Mouse (Mus musculus): ENCODE results near the gene Rab17. TPM values are rescaled to one million over a fixed set of nuclear protein-coding genes. Genes with fewer than 3 reads are reported as not detected.

Gene Rab17
- polyA plus RNA-seq, 2 experiments: 1.8 to 4.2 TPM

DNA sequence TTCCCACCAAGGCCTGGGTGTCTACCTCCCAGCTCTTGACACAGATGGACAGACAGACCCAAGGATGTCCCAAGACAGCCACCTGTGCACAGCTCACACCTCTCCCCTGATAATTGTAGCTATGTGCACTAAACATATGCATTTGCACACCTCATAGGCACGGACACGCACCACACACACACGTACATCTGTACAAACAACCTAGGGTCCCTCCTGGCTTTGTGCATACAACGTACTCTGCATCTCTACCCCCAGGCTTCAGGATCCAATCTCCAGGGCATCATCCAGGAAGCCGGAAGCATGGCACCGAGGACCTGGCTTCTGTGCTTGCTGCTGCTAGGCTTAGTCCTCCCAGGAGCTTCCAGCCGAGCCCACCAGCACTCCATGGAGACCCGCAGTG is 16.7 kb downstream of the Rab17 start, which contains the start of gene Prlh:
Gene Prlh, plus strand, starts transcription at position 301 of the 400 bp plus-strand sequence.
- H3K9me3 ChIP-seq (ENCODE audit: control insufficient read depth, low read length): no peaks in the 10 kb centered on the region
- no peak within 1 kb of the TSS for H3K9ac ChIP-seq (replicated peaks)
- no peak within 1 kb of the TSS for H3K4me3 ChIP-seq (ENCODE audit: insufficient read depth in 1 of 2, low read depth in 2 of 2, low read length in 2 of 2)
- no peaks in the 10 kb centered on the region for H3K36me3 ChIP-seq (replicated peaks; ENCODE audit: control insufficient read depth, insufficient read depth, low read depth)
- no peak within 1 kb of the TSS for H3K27ac ChIP-seq
- no peaks in the 10 kb centered on the region for H3K27me3 ChIP-seq (ENCODE audit: control insufficient read depth, insufficient read depth, low read length)
- peaks cover 0 to 6% of the 10 kb centered on the region in 2 experiments; a peak in 2 of 4 replicates for H3K4me1 ChIP-seq (replicated peaks; ENCODE audit: control insufficient read depth in 2 of 2, insufficient read depth in 2 of 2, low read length in 1 of 2)
- H3K4me2 ChIP-seq (ENCODE audit: low read depth): no peak within 1 kb of the TSS
- DNase-seq (ENCODE audit: low read depth in 3 of 3, low spot score in 3 of 3): no peak
- no peak for ATAC-seq (ENCODE audit: insufficient read depth)
- TF ChIP-seq EP300 (IDR thresholded peaks at IDR 0.05; ENCODE audit: low read depth) (no peak), CTCF (IDR thresholded peaks at IDR 0.05; ENCODE audit: low read depth) (no peak)
- 65% methylated on average over 8 of the region's 8 CpGs for WGBS (ENCODE audit: insufficient replicate concordance)

DNA sequence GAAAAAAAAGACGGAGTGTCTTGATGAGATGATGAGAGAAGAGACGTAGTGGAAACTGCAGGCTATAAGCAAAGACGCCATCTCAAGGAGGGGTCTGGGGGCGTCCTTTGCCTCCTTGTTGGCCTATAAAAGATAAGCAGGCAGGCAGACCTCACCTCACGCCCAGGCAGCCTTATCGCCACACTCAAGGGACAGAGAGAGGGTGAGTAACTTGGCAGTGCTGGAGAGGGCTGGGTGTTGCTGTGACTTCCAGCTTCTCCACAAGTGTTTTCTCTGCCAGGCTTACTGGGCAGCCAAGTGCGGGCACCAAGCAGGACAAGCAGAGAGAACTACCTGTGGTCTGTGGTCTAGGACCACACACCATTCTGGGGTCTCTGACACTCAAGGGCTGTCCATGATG is 17.8 kb downstream of the Rab17 start:
- TF ChIP-seq CTCF (IDR thresholded peaks at IDR 0.05; ENCODE audit: low read depth) (no peak), EP300 (IDR thresholded peaks at IDR 0.05; ENCODE audit: low read depth) (no peak)
- H3K4me2 ChIP-seq (ENCODE audit: low read depth): no peak overlapping the region
- peak in 1 of 3 experiments; percentile 18 for DNase-seq (ENCODE audit: low read depth in 3 of 3, low spot score in 3 of 3)
- no peak overlapping the region for H3K27ac ChIP-seq
- peaks cover 0 to 15% of the 10 kb centered on the region in 2 experiments; a peak in 2 of 4 replicates for H3K4me1 ChIP-seq (replicated peaks; ENCODE audit: control insufficient read depth in 2 of 2, insufficient read depth in 2 of 2, low read length in 1 of 2)
- 40% methylated on average over 7 of the region's 7 CpGs for WGBS (ENCODE audit: insufficient replicate concordance)
- H3K9me3 ChIP-seq (ENCODE audit: control insufficient read depth, low read length): no peaks in the 10 kb centered on the region
- H3K27me3 ChIP-seq (ENCODE audit: control insufficient read depth, insufficient read depth, low read length): no peaks in the 10 kb centered on the region
- 0 out of 2 replicates have a peak, but pooled peaks have one; percentile 31 for ATAC-seq (ENCODE audit: insufficient read depth)
- no peaks in the 10 kb centered on the region for H3K36me3 ChIP-seq (replicated peaks; ENCODE audit: control insufficient read depth, insufficient read depth, low read depth)
- H3K4me3 ChIP-seq (ENCODE audit: insufficient read depth in 1 of 2, low read depth in 2 of 2, low read length in 2 of 2): no peak overlapping the region
- H3K9ac ChIP-seq (replicated peaks): no peak overlapping the region

DNA sequence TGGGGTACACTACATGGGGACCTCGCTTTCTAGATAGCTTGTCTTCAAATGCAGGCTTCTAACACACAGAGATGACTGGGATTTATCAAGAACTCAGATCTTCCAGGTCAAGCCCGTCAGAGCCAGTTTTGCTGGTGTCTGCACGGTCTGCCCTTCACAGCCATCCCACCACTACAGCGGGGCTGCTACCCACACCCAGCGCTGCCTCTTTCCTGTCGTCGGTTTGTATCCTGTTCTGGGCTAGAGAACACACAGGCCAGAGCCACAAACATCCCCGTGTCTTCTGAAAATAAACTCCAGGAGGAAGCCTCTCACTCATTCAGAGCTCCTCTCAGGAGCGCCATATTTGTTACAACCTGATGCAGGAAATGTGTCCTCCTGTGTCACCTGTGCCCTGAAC is 20.2 kb downstream of the Rab17 start:
- DNase-seq (ENCODE audit: low read depth in 3 of 3, low spot score in 3 of 3): no peak
- 15% methylated on average over 9 of the region's 9 CpGs for WGBS (ENCODE audit: insufficient replicate concordance)
- Histone ChIP-seq H3K4me2 (ENCODE audit: low read depth) (no peak overlapping the region), H3K4me3 (ENCODE audit: insufficient read depth in 1 of 2, low read depth in 2 of 2, low read length in 2 of 2) (no peak overlapping the region), H3K9ac (replicated peaks) (no peak overlapping the region), H3K27ac (no peak overlapping the region), H3K4me1 (replicated peaks; ENCODE audit: control insufficient read depth in 2 of 2, insufficient read depth in 2 of 2, low read length in 1 of 2) (peaks cover 0 to 21% of the 10 kb centered on the region in 2 experiments; a peak in 2 of 4 replicates), H3K9me3 (ENCODE audit: control insufficient read depth, low read length) (no peaks in the 10 kb centered on the region), H3K36me3 (replicated peaks; ENCODE audit: control insufficient read depth, insufficient read depth, low read depth) (no peaks in the 10 kb centered on the region), H3K27me3 (ENCODE audit: control insufficient read depth, insufficient read depth, low read length) (no peaks in the 10 kb centered on the region)
- ATAC-seq (ENCODE audit: insufficient read depth): no peak
- no peak for TF ChIP-seq EP300 (IDR thresholded peaks at IDR 0.05; ENCODE audit: low read depth)
- TF ChIP-seq CTCF (IDR thresholded peaks at IDR 0.05; ENCODE audit: low read depth): no peak

DNA sequence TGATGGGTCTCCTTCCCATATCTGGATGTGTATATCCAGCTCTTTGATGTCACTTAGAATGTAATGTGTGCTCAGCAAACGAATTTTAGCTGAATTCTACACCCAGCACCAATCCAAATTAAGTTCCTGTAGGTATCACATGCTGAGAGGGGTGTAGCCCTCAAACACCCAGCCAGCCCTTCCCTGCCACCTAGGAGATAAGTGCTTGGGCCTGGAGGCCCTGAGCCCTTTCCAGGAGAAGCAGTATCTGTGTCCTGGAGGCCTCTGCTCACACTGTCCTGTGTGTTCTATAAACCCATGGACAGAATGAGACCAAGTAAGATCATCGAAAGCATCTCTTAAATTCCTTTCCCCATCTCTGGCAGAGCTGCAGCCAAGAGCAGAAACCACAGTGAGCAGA is 22.2 kb downstream of the Rab17 start:
- 34% methylated on average over 2 of the region's 2 CpGs for WGBS (ENCODE audit: insufficient replicate concordance)
- H3K27ac ChIP-seq: peak overlapping the region; percentile 12
- DNase-seq (ENCODE audit: low read depth in 3 of 3, low spot score in 3 of 3): peak; percentile 9 to 50 (median 44)
- H3K4me1 ChIP-seq (replicated peaks; ENCODE audit: control insufficient read depth in 2 of 2, insufficient read depth in 2 of 2, low read length in 1 of 2): peaks cover 0 to 21% of the 10 kb centered on the region in 2 experiments; a peak in 2 of 4 replicates
- no peak overlapping the region for H3K4me3 ChIP-seq (ENCODE audit: insufficient read depth in 1 of 2, low read depth in 2 of 2, low read length in 2 of 2)
- no peaks in the 10 kb centered on the region for H3K36me3 ChIP-seq (replicated peaks; ENCODE audit: control insufficient read depth, insufficient read depth, low read depth)
- H3K9me3 ChIP-seq (ENCODE audit: control insufficient read depth, low read length): no peaks in the 10 kb centered on the region
- peak overlapping the region; percentile 25 for H3K4me2 ChIP-seq (ENCODE audit: low read depth)
- peak; percentile 92 for ATAC-seq (ENCODE audit: insufficient read depth)
- no peak overlapping the region for H3K9ac ChIP-seq (replicated peaks)
- TF ChIP-seq CTCF (IDR thresholded peaks at IDR 0.05; ENCODE audit: low read depth) (no peak), EP300 (IDR thresholded peaks at IDR 0.05; ENCODE audit: low read depth) (no peak)
- H3K27me3 ChIP-seq (ENCODE audit: control insufficient read depth, insufficient read depth, low read length): no peaks in the 10 kb centered on the region

DNA sequence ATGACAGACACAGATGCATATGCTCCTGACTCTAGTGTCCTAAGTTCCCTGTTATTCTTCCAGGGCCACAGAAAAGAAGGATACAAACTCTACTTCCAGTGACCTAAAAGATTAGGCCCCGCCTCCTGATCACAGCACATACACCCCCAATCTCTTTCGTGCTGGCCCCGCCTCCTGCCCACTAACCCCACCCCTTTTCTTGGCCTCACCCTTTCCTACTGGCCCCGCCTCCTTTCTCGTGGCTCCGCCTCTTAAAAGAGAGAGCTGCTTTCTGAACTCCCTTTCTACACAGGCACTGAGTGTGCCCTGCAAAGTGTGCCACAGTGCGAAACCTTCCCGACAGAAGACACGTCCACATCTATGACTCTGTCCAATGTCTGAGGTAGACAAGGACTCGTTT is 24.3 kb downstream of the Rab17 start:
- Histone ChIP-seq H3K27ac (no peak overlapping the region), H3K4me1 (replicated peaks; ENCODE audit: control insufficient read depth in 2 of 2, insufficient read depth in 2 of 2, low read length in 1 of 2) (peaks cover 0 to 17% of the 10 kb centered on the region in 2 experiments; a peak in 2 of 4 replicates), H3K9me3 (ENCODE audit: control insufficient read depth, low read length) (no peaks in the 10 kb centered on the region), H3K4me2 (ENCODE audit: low read depth) (no peak overlapping the region), H3K27me3 (ENCODE audit: control insufficient read depth, insufficient read depth, low read length) (no peaks in the 10 kb centered on the region), H3K4me3 (ENCODE audit: insufficient read depth in 1 of 2, low read depth in 2 of 2, low read length in 2 of 2) (no peak overlapping the region), H3K9ac (replicated peaks) (no peak overlapping the region), H3K36me3 (replicated peaks; ENCODE audit: control insufficient read depth, insufficient read depth, low read depth) (no peaks in the 10 kb centered on the region)
- no peak for TF ChIP-seq CTCF (IDR thresholded peaks at IDR 0.05; ENCODE audit: low read depth)
- ATAC-seq (ENCODE audit: insufficient read depth) (no peak), DNase-seq (ENCODE audit: low read depth in 3 of 3, low spot score in 3 of 3) (peak; percentile 17 to 24 (median 20))
- WGBS (ENCODE audit: insufficient replicate concordance): 56% methylated on average over 10 of the region's 10 CpGs
